In genomic region chr5:65941145-65941544, GRCm38 (mm10) we compare ENCODE assay signal across 23 mouse cellular contexts. TPM values are rescaled to one million over a fixed set of nuclear protein-coding genes. Genes with fewer than 3 reads are reported as not detected.
"Had no signal": no experiment of that assay in that cellular context is flagged by ENCODE, and none has a peak within 500 bp of the region (broad histone marks: within the 10 kb centered on the region; RNA-seq: fewer than 3 reads in every experiment).

No protein-coding gene starts in this region.

- H3K4me3 ChIP-seq: midbrain, embryonic 10.5 days; midbrain, embryonic 12.5 days; myocyte; neural tube, embryonic 12.5 days had no signal

- DNase-seq: lung, adult 18-20 months; lung, embryonic 14.5 days; lung, postnatal 10 days; lung, postnatal 4 days; midbrain, embryonic 14.5 days; retina, postnatal 1 day; right cerebral cortex, adult 18-20 months; right cerebral cortex, postnatal 25 days; right cerebral cortex, postnatal 4 days; spleen, adult 18-20 months; thymus, adult 2 months; thymus, postnatal 36 days had no signal

- ATAC-seq: midbrain, embryonic 16.5 days had no signal

- H3K4me1 ChIP-seq: midbrain, embryonic 12.5 days; neural tube, embryonic 12.5 days had no signal

- H3K36me3 ChIP-seq: midbrain, embryonic 10.5 days; midbrain, embryonic 12.5 days; neural tube, embryonic 12.5 days had no signal

- H3K27me3 ChIP-seq: midbrain, embryonic 12.5 days; neural tube, embryonic 12.5 days had no signal

- H3K9me3 ChIP-seq: midbrain, embryonic 10.5 days; midbrain, embryonic 12.5 days; neural tube, embryonic 12.5 days had no signal

RNA-seq across cellular contexts. Expression of gene Chrna9, which starts 6.4 kb away (rescaled TPM):
- total RNA-seq: megakaryocyte-erythroid progenitor cell, adult 5-6 weeks; neutrophil, adult 5-6 weeks had no signal
- polyA plus RNA-seq: liver, embryonic 14.5 days; lung, embryonic 14.5 days; midbrain, embryonic 12.5 days; midbrain, embryonic 14.5 days; midbrain, embryonic 16.5 days; myocyte; neural tube, embryonic 12.5 days; neural tube, embryonic 14.5 days; small intestine, adult 2 months; stomach, embryonic 14.5 days had no signal
